Mouse (Mus musculus) limb, embryonic 13.5 days (tissue): ENCODE results near the gene Abce1. TPM values are rescaled to one million over a fixed set of nuclear protein-coding genes. Genes with fewer than 3 reads are reported as not detected.
A peak's percentile ranks its signal among the peaks of the same experiment; 100 is the strongest.
"Not testable (repeated sequence)": the region's sequence is repeated elsewhere in the genome, so short reads cannot be mapped to it uniquely, and the experiment has no call there.

Experiments
- ATAC-seq: fragments of 200-750 bp; cut with Nextera tagmentation; 2 replicates; pipeline ENCODE4 v1.8.0; 2017; ENCODE audit warnings: low read depth, moderate number of reproducible peaks, moderate TSS enrichment; ENCODE audit not compliant: low FRiP score
- H3K27ac ChIP-seq: fragments of 300-500 bp; sonication (generic); 2 replicates; pipeline ENCODE4 v1.5.1; 2015; ENCODE audit warnings: inconsistent platforms, mild to moderate bottlenecking, moderate library complexity
- H3K27me3 ChIP-seq: fragments of 300-500 bp; sonication (generic); 2 replicates; pipeline ENCODE4 v1.6.1; 2015; ENCODE audit warnings: mild to moderate bottlenecking, inconsistent platforms
- H3K36me3 ChIP-seq: fragments of 300-500 bp; sonication (generic); 2 replicates; pipeline ENCODE4 v1.6.1; 2015; ENCODE audit warnings: inconsistent platforms, mild to moderate bottlenecking, moderate library complexity
- H3K4me1 ChIP-seq: fragments of 300-500 bp; sonication (generic); 2 replicates; pipeline ENCODE4 v1.6.1; 2015; ENCODE audit warnings: inconsistent platforms
- H3K4me2 ChIP-seq: fragments of 300-500 bp; sonication (generic); replicated peaks from 2 replicates; pipeline ENCODE4 v1.6.1; 2015; ENCODE audit warnings: inconsistent platforms, mild to moderate bottlenecking, moderate library complexity
- H3K4me3 ChIP-seq: fragments of 300-500 bp; sonication (generic); 2 replicates; pipeline ENCODE4 v1.5.1; 2015; ENCODE audit warnings: moderate library complexity, mild to moderate bottlenecking, inconsistent platforms
- H3K9ac ChIP-seq: fragments of 300-500 bp; sonication (generic); 2 replicates; pipeline ENCODE4 v1.6.1; 2015; ENCODE audit warnings: mild to moderate bottlenecking, inconsistent platforms
- H3K9me3 ChIP-seq: fragments of 300-500 bp; sonication (generic); 2 replicates; pipeline ENCODE4 v1.6.1; 2016; ENCODE audit warnings: inconsistent platforms
- WGBS: fragments of 180-500 bp; shearing (Covaris S2); methylation state at CpG from one replicate; pipeline ENCODE4 v1.1.7; 2015; 5-methylcytosine and 5-hydroxymethylcytosine counted together
- polyA plus RNA-seq: library from polyadenylated mRNA; unstranded; fragments of >200 nt; fragmentation: Nextera tagmentation; extraction: Ambion mirVana; gene quantifications from 2 replicates; pipeline ENCODE4 v1.2.1, GENCODE M21; 2015

Gene Abce1
- polyA plus RNA-seq, 1 experiment from 2014 or later = 107 TPM

DNA sequence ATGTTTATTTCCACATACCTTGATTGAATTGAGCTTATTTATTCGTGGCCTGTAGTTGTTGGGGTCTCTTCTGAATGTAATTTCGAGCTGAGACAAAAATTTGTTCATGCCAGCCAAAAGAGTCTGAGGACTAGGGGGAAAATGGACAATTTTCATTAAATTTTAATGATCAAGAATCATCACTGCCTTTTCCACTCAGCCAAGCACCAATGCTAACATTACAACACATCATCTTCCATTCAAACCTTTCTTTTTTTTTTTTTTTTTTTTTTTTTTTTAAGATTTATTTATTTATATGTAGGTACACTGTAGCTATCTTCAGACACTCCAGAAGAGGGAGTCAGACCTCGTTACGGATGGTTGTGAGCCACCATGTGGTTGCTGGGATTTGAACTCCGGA is 25.6 kb downstream of the Abce1 start:
- not testable (repeated sequence) for H3K4me3 ChIP-seq, H3K9me3 ChIP-seq, H3K4me1 ChIP-seq, H3K27ac ChIP-seq, H3K9ac ChIP-seq, H3K4me2 ChIP-seq, ATAC-seq, H3K27me3 ChIP-seq
- H3K36me3 ChIP-seq = peaks cover 76% of the 10 kb centered on the region
- WGBS = 87% methylated on average over 5 of the region's 5 CpGs

DNA sequence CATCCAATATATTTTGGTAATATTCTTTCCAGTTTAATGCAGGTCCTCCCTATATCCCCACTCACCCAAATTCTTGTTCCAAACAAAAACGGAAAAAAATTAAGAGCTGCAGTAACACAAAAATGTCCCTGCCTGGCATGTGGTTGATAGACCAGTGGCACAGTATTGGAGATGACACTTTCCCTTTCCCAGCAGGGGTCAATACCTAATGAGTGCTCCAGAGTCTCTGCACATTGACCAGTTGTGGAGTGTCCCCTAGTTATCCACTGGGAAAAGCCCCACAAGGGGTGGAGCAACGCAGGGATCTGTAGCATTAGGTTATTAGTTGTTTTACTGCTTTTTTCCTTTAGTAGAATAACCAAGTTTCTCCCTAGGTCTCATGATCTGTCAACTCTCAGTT is 30.6 kb downstream of the Abce1 start:
- Histone ChIP-seq H3K4me2 (peak overlapping the region; percentile 69), H3K4me1 (peaks cover 9% of the 10 kb centered on the region; the same call in 1 of the 2 replicates), H3K4me3 (peak overlapping the region; percentile 45), H3K36me3 (peaks cover 35% of the 10 kb centered on the region), H3K27ac (no peak overlapping the region), H3K9ac (peak overlapping the region; percentile 56), H3K27me3 (no peaks in the 10 kb centered on the region), H3K9me3 (no peaks in the 10 kb centered on the region)
- 25% methylated on average over 2 of the region's 2 CpGs for WGBS
- ATAC-seq = no peak

DNA sequence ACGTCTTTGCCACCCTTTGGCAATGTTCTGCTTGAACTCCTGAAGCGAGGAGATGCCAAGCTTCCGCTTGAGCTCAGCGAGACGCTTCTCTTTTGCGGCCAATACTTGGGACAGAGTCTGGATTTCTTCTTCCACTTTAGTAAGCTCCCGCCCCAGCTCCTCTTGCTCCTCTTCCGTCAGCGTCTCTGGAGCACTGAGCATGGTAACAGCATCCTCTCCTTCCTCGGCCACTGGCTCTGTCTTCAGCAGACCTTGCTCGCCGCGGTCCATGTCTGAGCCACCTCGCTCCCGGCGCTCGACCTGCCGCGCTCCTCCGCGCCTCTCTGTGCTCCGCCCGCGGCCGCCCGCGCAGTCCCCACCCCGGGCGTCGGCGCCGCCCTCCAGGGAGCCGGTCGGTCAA is 31.0 kb downstream of the Abce1 start:
- Histone ChIP-seq H3K4me3 (peak overlapping the region; percentile 45), H3K27ac (no peak overlapping the region), H3K36me3 (peaks cover 31% of the 10 kb centered on the region), H3K27me3 (no peaks in the 10 kb centered on the region), H3K4me1 (peaks cover 9% of the 10 kb centered on the region; the same call in 1 of the 2 replicates), H3K4me2 (peak overlapping the region; percentile 69), H3K9me3 (no peaks in the 10 kb centered on the region), H3K9ac (peak overlapping the region; percentile 56)
- ATAC-seq = peak; percentile 67; the same call in 1 of the 2 replicates
- WGBS = 10% methylated on average over 34 of the region's 34 CpGs

DNA sequence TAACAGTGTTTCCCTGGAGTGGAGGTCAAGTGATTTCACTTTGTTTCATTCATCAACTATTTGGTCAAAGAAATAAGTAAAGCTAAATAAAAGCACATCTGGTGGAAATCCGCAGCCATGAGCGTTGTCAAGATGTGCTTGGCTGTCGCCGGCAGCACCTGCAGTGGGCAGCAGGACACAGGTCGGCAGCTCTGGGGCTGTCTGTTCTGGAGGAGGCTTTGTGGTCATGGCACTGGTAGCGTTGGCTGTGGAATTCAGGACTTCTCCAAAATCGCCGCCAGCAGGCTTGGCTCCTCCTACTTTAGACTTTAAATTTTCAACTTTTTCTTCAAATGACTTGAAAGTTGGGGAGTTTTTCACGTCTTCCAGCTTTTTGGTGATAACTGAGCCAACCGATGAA is 31.5 kb downstream of the Abce1 start:
- not testable (repeated sequence) for H3K27ac ChIP-seq, ATAC-seq, H3K4me1 ChIP-seq, H3K9me3 ChIP-seq, H3K27me3 ChIP-seq, H3K9ac ChIP-seq
- peaks cover 32% of the 10 kb centered on the region for H3K36me3 ChIP-seq
- H3K4me3 ChIP-seq = peak overlapping the region; percentile 45
- WGBS = 43% methylated on average over 10 of the region's 10 CpGs
- H3K4me2 ChIP-seq = peak overlapping the region; percentile 69

DNA sequence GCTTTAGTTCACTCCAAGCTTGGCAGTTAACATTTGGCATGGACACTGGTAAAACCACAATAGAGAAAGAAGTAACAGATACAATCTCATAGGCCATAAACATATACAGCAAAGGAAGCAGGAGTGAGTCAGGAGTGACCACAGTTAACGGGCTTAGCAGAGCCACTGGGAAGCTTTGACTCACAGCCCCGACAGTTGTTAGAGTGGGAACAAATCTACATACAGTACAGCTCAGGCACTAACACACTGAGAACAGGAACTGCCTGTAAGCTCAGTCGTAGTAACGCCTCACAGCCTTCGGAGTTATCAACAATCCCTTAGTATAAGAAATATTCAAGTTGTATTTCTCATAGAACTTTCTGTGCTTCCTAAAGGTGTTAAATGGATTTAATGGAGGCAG is 32.5 kb downstream of the Abce1 start:
- Histone ChIP-seq H3K4me2 (no peak overlapping the region), H3K9ac (no peak overlapping the region), H3K27ac (0 out of 2 replicates have a peak overlapping the region, but pooled peaks have one; percentile 22), H3K4me1 (peaks cover 9% of the 10 kb centered on the region; the same call in 1 of the 2 replicates), H3K4me3 (no peak overlapping the region), H3K27me3 (no peaks in the 10 kb centered on the region), H3K9me3 (no peaks in the 10 kb centered on the region), H3K36me3 (peaks cover 30% of the 10 kb centered on the region)
- 51% methylated on average over 5 of the region's 5 CpGs for WGBS
- no peak for ATAC-seq

DNA sequence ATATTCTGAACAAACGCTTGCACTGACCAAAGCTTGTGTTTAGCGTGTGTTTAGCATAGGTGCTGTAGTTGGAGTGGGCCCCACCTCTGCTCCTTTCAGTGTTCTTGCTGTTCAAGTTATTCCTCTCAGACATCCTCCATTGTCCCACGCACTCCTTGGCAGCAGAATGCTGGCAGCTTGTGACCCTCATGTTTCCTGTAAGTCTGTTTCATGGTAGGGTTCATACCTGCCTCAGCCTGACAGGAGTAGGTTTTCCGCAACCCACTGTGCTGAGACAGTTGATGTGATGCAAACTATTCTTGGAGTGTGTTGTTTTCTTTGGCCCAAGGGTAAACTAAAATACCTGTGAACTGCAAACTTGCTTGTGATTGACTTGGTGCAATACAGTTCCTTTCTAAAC is 35.1 kb downstream of the Abce1 start:
- Histone ChIP-seq H3K4me2 (no peak overlapping the region), H3K4me1 (peaks cover 9% of the 10 kb centered on the region; the same call in 1 of the 2 replicates), H3K27ac (no peak overlapping the region), H3K27me3 (no peaks in the 10 kb centered on the region), H3K36me3 (peaks cover 33% of the 10 kb centered on the region), H3K9me3 (no peaks in the 10 kb centered on the region), H3K9ac (no peak overlapping the region), H3K4me3 (no peak overlapping the region)
- ATAC-seq = no peak
- 83% methylated on average over 4 of the region's 4 CpGs for WGBS

DNA sequence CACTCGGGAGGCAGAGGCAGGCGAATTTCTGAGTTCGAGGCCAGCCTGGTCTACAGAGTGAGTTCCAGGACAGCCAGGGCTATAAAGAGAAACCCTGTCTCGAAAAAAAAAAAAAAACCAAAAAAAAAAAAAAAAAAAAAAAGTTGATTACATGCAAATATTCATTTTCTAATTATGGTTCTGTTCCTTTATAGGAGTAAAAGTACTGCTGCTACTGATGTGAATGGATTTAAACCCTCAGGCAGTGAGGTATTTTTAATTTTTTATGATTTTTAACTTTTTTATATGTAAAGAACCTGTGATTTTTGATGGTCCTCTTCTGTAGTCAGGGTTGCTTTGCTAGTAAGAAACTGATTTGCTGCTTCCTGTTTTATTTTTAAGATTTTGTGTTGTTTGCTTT is 52.8 kb downstream of the Abce1 start:
- not testable (repeated sequence) for H3K9ac ChIP-seq, H3K4me3 ChIP-seq, H3K27ac ChIP-seq, H3K9me3 ChIP-seq, H3K4me1 ChIP-seq, ATAC-seq, H3K4me2 ChIP-seq, H3K27me3 ChIP-seq
- WGBS = 80% methylated on average over 3 of the region's 4 CpGs
- H3K36me3 ChIP-seq = peaks cover 64% of the 10 kb centered on the region

DNA sequence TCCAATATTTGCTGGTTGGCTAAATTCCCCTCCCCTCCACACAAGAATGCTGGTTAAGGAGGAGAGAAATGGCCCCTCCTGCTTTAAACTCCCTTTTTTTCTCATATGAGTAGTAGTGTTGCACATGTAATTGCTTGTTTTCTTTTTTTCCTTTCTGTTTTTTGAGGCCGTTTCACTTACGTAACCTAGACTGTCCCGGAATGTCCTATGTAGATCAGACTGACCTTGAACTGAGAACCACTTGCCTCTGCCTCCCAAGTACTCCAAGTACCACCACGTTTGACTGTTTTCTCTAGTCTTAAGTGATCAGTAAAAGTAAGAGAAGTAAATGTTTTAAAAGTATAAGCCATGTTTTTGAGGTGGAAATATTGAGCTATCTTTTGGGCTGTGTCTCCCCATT is 57.8 kb downstream of the Abce1 start:
- H3K27me3 ChIP-seq = no peaks in the 10 kb centered on the region
- no peak for ATAC-seq

DNA sequence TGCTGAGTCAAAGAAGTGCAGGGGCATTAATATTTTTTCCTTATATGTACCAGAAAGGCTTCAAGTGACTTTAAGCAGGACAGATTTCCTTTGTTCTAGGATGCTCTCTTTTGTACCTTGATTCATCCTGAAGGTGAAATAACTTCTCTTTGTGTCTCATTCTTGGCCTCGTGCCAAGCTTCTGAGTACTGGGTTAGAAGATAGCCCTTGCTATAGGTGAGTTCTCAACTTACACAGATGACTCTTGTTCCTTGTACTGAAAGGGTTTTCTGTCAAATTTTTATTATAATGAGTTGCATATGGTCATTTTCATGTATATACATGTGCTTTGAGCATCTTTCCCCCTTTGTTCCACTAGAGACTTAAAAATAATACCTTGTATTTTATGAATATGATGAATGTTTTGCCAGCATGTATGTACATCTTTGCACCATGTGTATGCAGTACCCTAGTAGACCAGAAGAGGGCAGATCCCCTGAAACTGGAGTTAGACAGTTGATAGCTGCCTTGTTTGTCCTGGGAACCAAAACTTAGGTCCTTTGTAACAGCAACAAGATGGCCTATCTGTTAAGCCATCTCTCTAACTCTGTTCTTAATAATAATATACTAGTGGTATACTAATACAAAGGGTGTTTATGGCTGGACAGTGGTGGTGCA is 61.3 kb downstream of the Abce1 start:
- H3K9ac ChIP-seq = no peak overlapping the region
- peaks cover 41% of the 10 kb centered on the region for H3K36me3 ChIP-seq
- WGBS = 90% methylated on average over 1 of the region's 1 CpGs
- ATAC-seq = no peak
- no peak overlapping the region for H3K27ac ChIP-seq
- no peaks in the 10 kb centered on the region for H3K9me3 ChIP-seq
- H3K4me1 ChIP-seq = peaks cover 9% of the 10 kb centered on the region; the same call in 1 of the 2 replicates
- no peak overlapping the region for H3K4me3 ChIP-seq
- no peak overlapping the region for H3K4me2 ChIP-seq
- H3K27me3 ChIP-seq = no peaks in the 10 kb centered on the region

More for the DNA sequence above, 57.8 kb downstream of the Abce1 start:
- Histone ChIP-seq H3K27ac (no peak overlapping the region), H3K4me1 (peaks cover 9% of the 10 kb centered on the region; the same call in 1 of the 2 replicates), H3K9me3 (no peaks in the 10 kb centered on the region), H3K36me3 (peaks cover 41% of the 10 kb centered on the region), H3K9ac (no peak overlapping the region), H3K4me2 (no peak overlapping the region), H3K4me3 (no peak overlapping the region)
- 93% methylated on average over 4 of the region's 4 CpGs for WGBS

DNA sequence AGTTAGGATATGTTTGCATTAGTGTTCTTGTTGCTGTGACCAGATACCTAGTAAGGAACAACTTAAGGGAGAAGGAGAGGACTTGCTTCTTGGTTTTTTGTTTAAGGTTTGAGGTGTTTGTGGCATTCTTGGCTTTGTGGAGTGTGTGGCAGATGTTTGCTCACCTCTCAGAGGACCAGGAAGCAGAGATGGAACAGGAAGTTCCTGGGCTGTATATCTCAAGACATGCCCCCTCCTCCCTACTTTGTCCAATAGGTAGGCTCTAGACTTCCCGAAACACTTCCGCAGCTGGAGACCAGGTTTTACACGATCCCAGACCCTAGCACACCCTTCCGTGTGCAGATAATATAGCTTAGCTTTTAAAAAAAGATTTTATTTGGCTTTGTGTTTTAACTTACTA is 62.0 kb downstream of the Abce1 start:
- Histone ChIP-seq H3K27me3 (no peaks in the 10 kb centered on the region), H3K9me3 (no peaks in the 10 kb centered on the region), H3K36me3 (peaks cover 38% of the 10 kb centered on the region), H3K4me1 (peaks cover 9% of the 10 kb centered on the region; the same call in 1 of the 2 replicates), H3K4me2 (no peak overlapping the region), H3K9ac (no peak overlapping the region), H3K27ac (0 out of 2 replicates have a peak overlapping the region, but pooled peaks have one; percentile 16), H3K4me3 (no peak overlapping the region)
- ATAC-seq = no peak
- 70% methylated on average over 4 of the region's 4 CpGs for WGBS

DNA sequence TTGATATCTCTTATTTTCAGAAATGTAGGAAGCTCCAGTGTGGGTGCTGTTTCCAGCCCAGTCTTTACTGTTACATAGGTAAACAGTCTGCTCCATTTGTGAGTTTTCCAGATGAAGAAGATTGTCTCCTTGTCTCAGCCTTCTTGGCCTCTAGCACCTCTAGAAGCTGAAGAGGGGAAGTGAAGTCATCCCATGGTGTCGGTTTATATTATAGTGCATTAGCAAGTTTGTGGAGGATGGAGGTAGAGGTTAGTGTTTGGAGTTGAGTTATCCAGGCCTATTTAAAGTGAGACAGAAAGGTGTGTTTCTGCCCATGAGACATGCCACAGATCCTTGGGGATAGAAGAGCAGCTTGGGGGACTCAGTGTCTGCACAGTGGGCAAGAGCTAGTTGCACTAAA is 70.4 kb downstream of the Abce1 start:
- peaks cover 28% of the 10 kb centered on the region for H3K4me1 ChIP-seq
- no peak for ATAC-seq
- peak overlapping the region; percentile 94 for H3K4me3 ChIP-seq
- no peaks in the 10 kb centered on the region for H3K9me3 ChIP-seq
- WGBS = 30% methylated on average over 1 of the region's 1 CpGs
- H3K9ac ChIP-seq = peak overlapping the region; percentile 88
- H3K4me2 ChIP-seq = peak overlapping the region; percentile 79
- peaks cover 17% of the 10 kb centered on the region for H3K36me3 ChIP-seq
- no peaks in the 10 kb centered on the region for H3K27me3 ChIP-seq
- H3K27ac ChIP-seq = no peak overlapping the region

DNA sequence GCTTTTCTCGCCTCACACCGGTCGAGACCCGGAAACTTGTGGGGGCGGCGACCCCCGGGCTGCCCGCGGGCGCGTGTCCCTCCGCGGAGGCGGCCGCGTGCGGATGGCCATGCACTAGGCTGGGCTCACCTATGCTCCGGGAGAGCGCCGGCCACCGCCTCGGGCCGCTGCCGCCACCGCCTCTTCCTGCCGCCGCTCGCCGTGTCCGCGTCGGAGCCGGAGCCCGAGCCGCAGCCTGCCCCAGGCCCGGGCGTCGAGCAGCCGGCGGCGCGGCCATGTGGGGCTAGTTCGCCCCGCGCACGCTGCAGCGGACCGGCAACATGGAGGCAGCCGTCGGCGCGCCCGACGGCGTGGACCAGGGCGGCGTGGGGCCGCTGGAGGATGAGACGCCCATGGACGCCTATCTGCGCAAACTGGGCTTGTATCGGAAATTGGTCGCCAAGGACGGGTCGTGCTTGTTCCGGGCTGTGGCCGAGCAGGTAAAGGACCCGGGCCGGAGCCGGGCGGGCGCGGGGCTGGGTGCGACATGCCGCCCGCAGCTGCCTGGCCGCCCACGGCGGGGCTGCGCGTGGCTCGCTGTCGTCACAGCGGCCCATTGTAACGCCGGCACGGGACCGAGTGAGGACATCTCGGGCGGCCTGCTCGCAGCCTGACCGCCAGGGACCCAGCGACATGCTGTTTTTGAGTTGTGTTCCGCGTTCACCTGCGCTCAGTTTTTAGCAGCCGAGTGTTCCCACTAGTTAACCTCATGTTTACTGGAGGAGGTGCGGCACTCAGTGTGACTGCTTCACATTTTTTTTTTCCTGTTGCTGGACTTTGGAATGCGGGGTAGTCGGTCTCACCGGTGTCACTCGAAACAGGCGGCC is 71.7 kb downstream of the Abce1 start, which contains the start of gene Otud4:
Otud4 (plus strand) TSS at position 33 of the 866 bp plus-strand sequence.
- Histone ChIP-seq H3K36me3 (peaks cover 7% of the 10 kb centered on the region), H3K9ac (peak within 1 kb of the TSS; percentile 88), H3K4me3 (peak within 1 kb of the TSS; percentile 94), H3K4me1 (peaks cover 28% of the 10 kb centered on the region), H3K4me2 (peak within 1 kb of the TSS; percentile 79), H3K27ac (peak within 1 kb of the TSS; percentile 92), H3K9me3 (no peaks in the 10 kb centered on the region), H3K27me3 (no peaks in the 10 kb centered on the region)
- peak; percentile 64 for ATAC-seq
- under 1% methylated on average over 98 of the region's 103 CpGs for WGBS
